Mouse (Mus musculus) ovary, postnatal 36 days (tissue): ENCODE data around the gene Clpp.

Source experiments
- DNase-seq: peaks from one replicate; pipeline ENCODE4 v3.0.0; 2022; ENCODE audit warnings: low spot score, mixed read lengths

Clpp gene

GRCm38 (mm10) chr17:56990115-56990746, at the start of gene Clpp:
Clpp (plus strand) TSS chr17:56990305.
- DNase-seq, result peak; percentile 88

- DNase-seq, result peak; percentile 28
These were observed 39.2 kb upstream of the Clpp start for GRCm38 (mm10) chr17:56950915-56951314.

GRCm38 (mm10) chr17:56952639-56953038, 37.5 kb upstream of the Clpp start:
- no peak for DNase-seq

DNA sequence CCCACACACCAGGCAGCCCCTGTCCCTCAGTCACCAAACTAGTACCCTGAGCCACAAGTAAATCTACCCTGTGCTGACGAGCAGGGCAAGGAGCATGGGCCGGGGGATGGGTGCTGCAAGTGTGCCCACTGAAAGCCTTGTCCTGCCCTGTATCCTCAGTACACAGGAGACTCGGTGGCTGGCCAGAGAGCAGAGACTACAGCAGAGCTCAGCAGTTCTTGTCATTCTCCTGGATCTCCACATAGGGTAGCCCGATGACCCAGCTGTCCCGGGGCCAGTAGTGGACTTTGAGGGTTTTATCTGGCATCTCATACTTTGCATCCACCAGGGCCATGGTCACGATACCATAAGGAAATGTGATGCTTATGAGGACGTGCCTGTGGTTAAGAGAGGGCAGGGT, 35.2 kb upstream of the Clpp start:
- DNase-seq, result no peak

DNA sequence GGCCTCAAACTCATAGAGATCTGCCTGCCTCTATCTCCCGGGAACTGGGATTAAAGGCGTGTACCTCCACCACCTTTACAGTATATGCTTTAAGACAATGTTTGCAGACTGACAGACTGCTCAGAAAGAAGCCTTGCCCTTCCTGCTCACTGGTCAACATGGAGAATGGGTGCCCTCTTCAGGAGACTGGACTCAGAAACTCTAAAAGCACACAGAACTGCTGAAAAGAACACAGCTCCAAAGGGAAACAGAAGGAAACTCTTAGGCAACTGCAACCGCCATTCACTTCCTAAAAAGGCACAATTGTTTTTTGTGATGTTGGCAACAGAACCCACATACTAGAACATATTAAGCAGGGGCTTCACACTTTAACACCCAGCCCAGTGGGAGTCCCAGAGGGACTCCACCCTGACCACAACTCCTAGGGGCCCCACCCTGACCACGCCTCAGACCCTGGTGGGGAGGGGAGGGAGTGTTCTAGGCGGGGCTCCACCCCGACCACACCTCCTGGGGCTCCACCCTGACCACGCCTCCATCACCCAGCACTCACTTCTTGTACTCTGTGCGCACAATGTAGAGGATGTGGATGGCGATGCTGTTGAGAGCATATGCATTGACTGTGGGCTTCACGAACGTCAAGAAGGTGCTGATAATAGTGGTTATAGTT, 32.2 kb upstream of the Clpp start:
- DNase-seq, result peak; percentile 21

DNA sequence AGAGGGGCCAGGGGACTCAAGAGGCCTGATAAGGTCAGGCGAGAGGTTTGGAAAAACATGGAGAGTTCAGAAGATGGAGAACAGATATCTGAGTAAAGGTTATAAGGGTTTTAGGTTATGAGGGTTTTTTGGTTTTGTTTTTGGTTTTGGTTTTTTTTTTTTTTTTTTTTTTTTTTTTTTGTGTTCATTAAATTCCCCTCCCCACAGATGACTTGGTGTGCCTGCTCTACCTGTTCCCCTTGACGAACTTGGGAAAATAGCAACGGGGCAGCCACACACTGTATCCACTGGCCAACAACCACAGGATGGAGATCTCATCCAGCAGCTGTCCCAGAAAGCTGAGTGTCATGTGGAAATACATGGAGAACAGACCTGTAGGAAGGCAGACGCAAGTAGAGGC, 31.4 kb upstream of the Clpp start:
- DNase-seq, result no peak

- no peak for DNase-seq
These were observed 28.2 kb upstream of the Clpp start for GRCm38 (mm10) chr17:56961880-56962279.

DNA sequence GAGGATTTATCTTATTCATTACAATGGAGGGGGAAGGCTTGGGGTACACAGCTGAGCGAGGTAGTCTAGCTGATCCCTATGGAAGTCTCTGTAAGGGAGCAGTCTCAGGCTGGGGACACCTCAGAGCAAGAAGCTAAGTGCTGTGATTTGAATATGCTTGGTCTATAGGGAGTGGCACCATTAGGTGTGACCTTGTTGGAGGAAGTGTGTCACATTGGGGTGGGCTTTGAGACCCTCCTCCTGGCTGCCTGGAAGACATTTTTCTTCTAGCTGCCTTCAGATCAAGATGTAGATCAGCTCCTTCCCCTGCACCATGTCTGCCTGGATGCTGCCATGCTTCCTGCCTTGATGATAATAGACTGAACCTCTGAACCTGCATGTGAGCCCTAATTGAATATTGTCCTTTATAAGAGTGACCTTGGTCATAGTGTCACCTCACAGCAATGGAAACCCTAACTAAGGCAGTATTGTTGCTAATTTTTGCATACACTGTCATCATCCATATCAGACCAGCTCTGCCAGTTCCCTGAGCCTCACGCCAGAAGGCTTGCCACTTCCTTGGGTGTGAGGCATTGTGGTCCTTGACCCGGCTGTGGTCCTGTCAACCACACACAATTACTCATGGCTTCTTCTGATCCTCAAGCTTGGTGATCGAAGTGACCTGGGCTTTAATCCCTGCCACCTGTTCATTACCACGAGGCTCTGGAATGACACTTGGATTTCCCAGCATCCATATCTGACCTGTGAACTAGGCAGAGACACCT, 27.3 kb upstream of the Clpp start:
- no peak for DNase-seq

- no peak for DNase-seq
These were observed 26.5 kb upstream of the Clpp start for GRCm38 (mm10) chr17:56963646-56964045.

DNA sequence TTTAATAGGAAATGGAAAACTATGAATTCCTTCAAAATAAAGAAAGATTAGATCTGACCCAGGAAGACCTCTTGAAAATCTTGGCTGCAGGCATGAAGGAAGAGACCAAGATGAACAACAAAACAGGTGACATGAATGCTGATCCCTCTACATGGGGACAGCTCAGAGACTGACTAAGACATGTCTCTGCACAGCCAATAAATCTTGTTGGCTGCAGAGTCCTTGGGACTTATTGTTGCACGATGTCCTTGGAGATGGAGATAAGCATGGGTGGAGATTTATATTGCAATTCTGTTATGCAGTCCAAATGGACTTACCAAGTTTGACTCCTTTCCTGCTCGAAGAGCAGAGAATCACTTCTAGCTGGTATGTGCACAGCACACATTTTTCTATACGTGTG, 20.8 kb upstream of the Clpp start:
- DNase-seq, result no peak

- DNase-seq, result no peak
These were observed 20.0 kb upstream of the Clpp start for GRCm38 (mm10) chr17:56970081-56970480.

DNA sequence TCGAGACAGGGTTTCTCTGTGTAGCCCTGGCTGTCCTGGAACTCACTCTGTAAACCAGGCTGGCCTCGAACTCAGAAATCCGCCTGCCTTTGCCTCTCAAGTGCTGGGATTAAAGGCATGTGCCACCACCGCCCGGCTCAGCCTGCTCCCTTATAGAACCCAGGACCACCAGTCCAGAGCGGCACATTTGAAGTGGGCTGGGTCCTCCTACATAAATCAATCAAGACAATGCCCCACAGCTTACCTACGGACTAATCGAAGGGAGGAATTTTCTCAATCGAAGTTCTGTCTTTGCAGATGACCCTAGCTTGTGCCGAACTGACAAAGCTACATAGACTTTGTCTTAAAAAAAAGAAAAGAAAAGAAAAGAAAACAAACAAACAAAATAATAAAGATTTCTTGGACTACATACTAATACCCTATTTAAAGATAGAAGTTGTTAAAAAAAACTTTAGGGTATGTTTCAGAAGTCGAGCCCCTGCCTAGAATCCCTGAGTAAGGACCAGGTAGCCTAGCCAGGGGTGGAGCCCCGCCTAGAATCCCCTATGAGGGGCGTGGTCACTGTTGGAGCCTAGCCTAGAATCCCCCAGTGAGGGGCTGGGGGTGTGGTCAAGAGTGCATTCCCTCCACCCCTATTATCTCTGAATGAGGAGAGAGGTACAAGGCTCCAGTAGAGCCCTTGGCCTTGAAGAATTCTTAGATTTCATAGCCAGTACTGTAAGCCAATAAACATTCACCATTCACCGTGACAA, 16.0 kb upstream of the Clpp start:
- DNase-seq, result no peak

GRCm38 (mm10) chr17:56974708-56975240, 15.3 kb upstream of the Clpp start:
- DNase-seq, result no peak

- no peak for DNase-seq
These were observed 14.7 kb upstream of the Clpp start for GRCm38 (mm10) chr17:56975391-56975790.

DNA sequence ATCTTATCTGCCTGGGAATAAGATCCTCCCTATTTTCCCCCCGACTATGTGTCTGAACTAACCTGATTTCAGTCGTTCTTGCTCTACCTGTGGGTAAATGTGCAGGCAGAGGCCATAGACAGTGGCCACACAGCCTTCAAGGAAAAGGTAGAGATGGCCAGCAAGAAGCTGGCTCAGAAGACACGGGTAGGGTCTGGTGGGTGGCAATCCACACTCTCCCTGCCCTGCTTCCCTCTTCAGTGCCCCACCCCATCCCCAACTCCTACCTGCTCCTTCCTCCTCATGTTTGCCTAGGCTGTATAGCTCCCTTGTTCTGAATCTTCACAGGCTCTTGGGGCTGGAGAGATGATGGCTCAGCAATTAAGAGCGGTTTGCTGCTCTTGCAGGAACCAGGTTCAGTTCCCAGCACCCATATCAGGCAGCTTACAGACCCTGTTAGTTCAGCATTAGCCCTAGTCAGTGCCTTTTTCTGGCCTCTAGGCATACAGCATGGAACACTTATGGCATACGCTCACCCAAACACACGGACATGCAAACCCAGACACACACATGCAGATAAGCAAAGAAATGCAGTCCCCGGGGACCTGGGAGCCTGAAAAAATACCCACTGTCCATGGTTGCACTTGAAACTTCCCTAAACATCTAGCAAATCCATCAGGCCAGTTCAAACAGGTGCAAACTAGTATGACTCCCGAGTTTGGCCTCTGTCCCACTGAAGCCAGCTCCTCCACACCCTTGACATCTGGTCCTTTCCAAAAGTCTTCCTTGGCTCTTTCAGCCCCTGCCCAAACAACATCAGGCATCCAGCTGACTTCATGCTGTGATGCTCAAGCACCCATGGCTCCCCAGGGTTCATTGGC, 13.3 kb upstream of the Clpp start:
- no peak for DNase-seq

DNA sequence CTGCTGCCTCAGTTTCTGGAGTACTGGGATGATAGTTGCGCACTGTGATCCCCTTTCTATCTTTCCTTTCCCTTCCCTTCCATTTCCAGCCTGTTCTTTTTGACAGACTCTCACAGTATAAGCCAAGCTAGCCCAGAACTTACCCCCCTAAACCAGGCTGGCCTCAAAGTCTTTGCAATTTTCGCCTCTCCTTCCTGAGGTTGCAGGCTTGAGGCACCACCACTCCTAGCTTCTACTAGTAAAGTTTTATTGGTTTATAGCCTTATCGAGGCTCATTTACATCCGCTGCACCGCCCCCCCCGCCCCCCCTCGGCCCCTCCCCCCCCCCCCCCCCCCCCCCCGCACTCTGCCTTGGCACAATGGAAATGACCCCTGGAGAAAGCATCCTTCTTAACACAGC, 10.6 kb upstream of the Clpp start:
- no peak for DNase-seq

GRCm38 (mm10) chr17:56981049-56981448, 9.1 kb upstream of the Clpp start:
- DNase-seq, result no peak

DNA sequence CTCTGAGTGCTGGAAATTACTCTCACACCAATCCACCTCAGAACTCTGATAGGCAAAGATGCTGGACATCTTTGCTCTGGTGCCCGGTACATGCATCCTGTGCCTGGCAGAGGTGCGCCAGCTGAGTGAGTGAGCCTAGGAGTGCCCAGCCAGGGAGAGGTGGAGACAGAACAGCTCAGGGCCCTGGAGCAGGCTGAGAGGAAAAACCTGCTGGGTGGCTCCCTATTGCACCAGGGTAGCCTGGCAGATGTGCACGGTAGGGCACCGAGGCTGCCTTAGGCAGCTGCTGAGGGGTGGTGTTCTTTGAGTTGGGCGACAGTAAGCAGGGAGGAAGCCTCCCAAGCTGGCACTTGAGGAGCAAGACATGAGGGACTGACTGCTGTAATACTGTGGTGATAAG, 8.1 kb upstream of the Clpp start, which contains the start of gene Acer1:
Gene Acer1, minus strand, starts transcription at position 114 of the 400 bp plus-strand sequence.
- DNase-seq, result no peak

DNA sequence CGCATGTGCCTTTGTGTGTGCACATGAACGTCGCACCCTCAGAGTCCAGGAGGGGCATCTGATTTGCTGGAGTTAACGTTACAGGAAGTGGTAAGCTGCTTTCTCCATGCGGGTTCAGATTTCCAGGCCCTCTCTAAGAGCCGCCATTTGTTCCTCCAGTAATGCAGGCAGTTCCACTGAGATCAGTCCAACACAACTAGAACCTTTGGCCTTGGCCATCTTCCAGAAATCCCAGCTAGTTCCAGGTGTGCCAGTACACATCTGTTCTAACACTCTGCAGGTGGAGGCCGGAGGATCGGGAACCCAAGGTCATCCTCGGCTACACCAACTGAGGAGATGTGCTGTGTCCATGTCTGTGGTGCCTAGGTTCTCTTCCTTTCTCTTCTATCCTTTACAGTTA, 5.2 kb upstream of the Clpp start:
- DNase-seq, result no peak

GRCm38 (mm10) chr17:56985656-56986055, 4.4 kb upstream of the Clpp start:
- DNase-seq, result no peak

GRCm38 (mm10) chr17:56986105-56986805, 3.9 kb upstream of the Clpp start:
- DNase-seq, result no peak
